Mouse (Mus musculus): ENCODE data around the gene Hspb11.

Hspb11 gene

GRCm38 (mm10) chr4:107252522-107252921 lies 871 bp upstream of the Hspb11 start:
- DNase-seq: no peak

- DNase-seq: no peak
Observed at GRCm38 (mm10) chr4:107254414-107254813, 1.0 kb downstream of the Hspb11 start.

- DNase-seq: no peak
Observed at GRCm38 (mm10) chr4:107260001-107260400, 6.6 kb downstream of the Hspb11 start.

- no peak for DNase-seq
Observed at GRCm38 (mm10) chr4:107273683-107274082, 20.3 kb downstream of the Hspb11 start.

GRCm38 (mm10) chr4:107274511-107274910 lies 21.1 kb downstream of the Hspb11 start:
- peak; percentile 51 for DNase-seq

GRCm38 (mm10) chr4:107278188-107278707 lies 24.9 kb downstream of the Hspb11 start:
- no peak for DNase-seq

- no peak for DNase-seq
Observed at GRCm38 (mm10) chr4:107280843-107281475, 27.6 kb downstream of the Hspb11 start.

- no peak for DNase-seq
Observed at GRCm38 (mm10) chr4:107285446-107286200, 32.2 kb downstream of the Hspb11 start.

GRCm38 (mm10) chr4:107286386-107286785 lies 33.0 kb downstream of the Hspb11 start:
- DNase-seq: no peak

- no peak for DNase-seq
Observed at GRCm38 (mm10) chr4:107287517-107287916, 34.1 kb downstream of the Hspb11 start.

- no peak for DNase-seq
Observed at GRCm38 (mm10) chr4:107291611-107292272, 38.3 kb downstream of the Hspb11 start.

GRCm38 (mm10) chr4:107292273-107292662 lies 38.9 kb downstream of the Hspb11 start:
- DNase-seq: peak; percentile 31

- DNase-seq: peak; percentile 64
Observed at GRCm38 (mm10) chr4:107298071-107298606, 44.7 kb downstream of the Hspb11 start.

- peak; percentile 83 for DNase-seq
Observed at GRCm38 (mm10) chr4:107299779-107300340, 46.5 kb downstream of the Hspb11 start.

GRCm38 (mm10) chr4:107300371-107300770 lies 47.0 kb downstream of the Hspb11 start:
- no peak for DNase-seq

GRCm38 (mm10) chr4:107300902-107301555 lies 47.6 kb downstream of the Hspb11 start:
- DNase-seq: no peak

- no peak for DNase-seq
Observed at GRCm38 (mm10) chr4:107302221-107302620, 48.8 kb downstream of the Hspb11 start.

GRCm38 (mm10) chr4:107302832-107303231 lies 49.4 kb downstream of the Hspb11 start:
- DNase-seq: peak; percentile 78

- DNase-seq: peak; percentile 37
Observed at GRCm38 (mm10) chr4:107303531-107303930, 50.1 kb downstream of the Hspb11 start.

GRCm38 (mm10) chr4:107306966-107307365 lies 53.6 kb downstream of the Hspb11 start, which contains the start of gene Dio1:
TSS of gene Dio1 (minus strand) at chr4:107307169.
- DNase-seq: peak; percentile 86

GRCm38 (mm10) chr4:107313690-107314478 lies 60.5 kb downstream of the Hspb11 start, which contains the start of gene Yipf1:
TSS of gene Yipf1 (plus strand) at chr4:107314363.
- DNase-seq: peak; percentile 96

- no peak for DNase-seq
Observed at GRCm38 (mm10) chr4:107314479-107314805, 61.0 kb downstream of the Hspb11 start.

Measured in kidney, adult 9 months (tissue).